Mouse (Mus musculus) limb, embryonic 10.5 days (tissue): ENCODE data around the gene Chl1. TPM values are rescaled to one million over a fixed set of nuclear protein-coding genes. Genes with fewer than 3 reads are reported as not detected.

Experiments
- DNase-seq: peaks from one replicate; pipeline ENCODE4 v3.0.0-alpha.2; 2017; ENCODE audit warnings: low spot score
- H3K27ac ChIP-seq: fragments of 300-500 bp; sonication (generic); 2 replicates; pipeline ENCODE4 v1.5.1; 2016; ENCODE audit warnings: mild to moderate bottlenecking
- H3K27me3 ChIP-seq: fragments of 300-500 bp; sonication (generic); 2 replicates; pipeline ENCODE4 v1.6.1; 2016; ENCODE audit warnings: low read depth, mild to moderate bottlenecking; ENCODE audit not compliant: poor library complexity, severe bottlenecking
- H3K36me3 ChIP-seq: fragments of 300-500 bp; sonication (generic); 2 replicates; pipeline ENCODE4 v1.6.1; 2016; ENCODE audit warnings: mild to moderate bottlenecking, moderate library complexity
- H3K4me1 ChIP-seq: fragments of 300-500 bp; sonication (generic); 2 replicates; pipeline ENCODE4 v1.6.1; 2016
- H3K4me3 ChIP-seq: fragments of 300-500 bp; sonication (generic); 2 replicates; pipeline ENCODE4 v1.5.1; 2016; ENCODE audit warnings: mild to moderate bottlenecking, moderate library complexity
- H3K9me3 ChIP-seq: fragments of 300-500 bp; sonication (generic); replicated peaks from 2 replicates; pipeline ENCODE4 v1.6.1; 2016; ENCODE audit warnings: mild to moderate bottlenecking
- WGBS: fragments of 180-500 bp; shearing (Covaris S2); methylation state at CpG from one replicate; pipeline ENCODE4 v1.1.7; 2016; 5-methylcytosine and 5-hydroxymethylcytosine counted together
- polyA plus RNA-seq: library from polyadenylated mRNA; unstranded; fragments of >200 nt; fragmentation: Nextera tagmentation; extraction: Ambion mirVana; gene quantifications from 2 replicates; pipeline ENCODE4 v1.2.1, GENCODE M21; 2016

The Chl1 gene
- polyA plus RNA-seq, 1 experiment from 2014 or later = 0.59 TPM

DNA sequence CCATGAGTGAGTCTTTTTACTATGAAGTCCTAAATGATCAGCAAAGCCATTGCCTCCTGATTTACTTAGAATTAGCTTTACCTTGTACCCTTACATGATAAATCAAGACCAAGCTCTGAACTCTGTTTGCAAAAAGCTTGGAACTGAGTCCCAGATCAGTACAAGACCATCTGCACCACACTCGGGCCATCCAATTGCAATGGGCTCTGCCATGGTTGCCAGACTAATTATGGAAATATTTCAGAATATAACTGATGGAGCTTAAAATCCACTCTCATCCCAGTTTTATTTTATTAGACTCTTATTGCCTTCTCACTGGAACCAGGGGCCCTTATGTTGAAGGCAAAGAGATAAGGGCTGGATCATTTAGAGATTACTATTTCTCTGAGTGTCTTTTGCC, 284.9 kb downstream of the Chl1 start:
- no peak overlapping the region for H3K27ac ChIP-seq
- WGBS = 89% methylated on average over 1 of the region's 1 CpGs
- no peaks in the 10 kb centered on the region for H3K36me3 ChIP-seq
- H3K9me3 ChIP-seq = no peaks in the 10 kb centered on the region
- no peak for DNase-seq
- H3K27me3 ChIP-seq = no peaks in the 10 kb centered on the region
- no peak overlapping the region for H3K4me3 ChIP-seq
- H3K4me1 ChIP-seq = no peaks in the 10 kb centered on the region
